Mouse (Mus musculus) brain, embryonic 14.5 days (tissue): ENCODE data around the gene Nsmce3. TPM values are rescaled to one million over a fixed set of nuclear protein-coding genes. Genes with fewer than 3 reads are reported as not detected.

Source experiments
- DNase-seq: peaks from one replicate; pipeline ENCODE4 v3.0.0-alpha.2; 2011; ENCODE audit warnings: low read depth
- CTCF ChIP-seq: fragments of 200-500 bp; IDR thresholded peaks from 2 replicates; pipeline ENCODE4 v1.5.1; 2012; ENCODE audit warnings: inconsistent platforms, mild to moderate bottlenecking, moderate library complexity, borderline replicate concordance; ENCODE audit not compliant: insufficient read depth, insufficient read length; ENCODE audit errors: extremely low read depth
- POLR2A ChIP-seq: fragments of 200-500 bp; IDR thresholded peaks from 2 replicates; pipeline ENCODE4 v1.6.1; 2012; ENCODE audit warnings: mild to moderate bottlenecking, inconsistent platforms, borderline replicate concordance; ENCODE audit not compliant: poor library complexity, insufficient read depth, insufficient read length, severe bottlenecking; ENCODE audit errors: extremely low read depth
- polyA plus RNA-seq: library from polyadenylated mRNA; depleted of rRNA; stranded (reverse); fragments of >200 nt; gene quantifications from 2 replicates; pipeline ENCODE4 v1.2.3, GENCODE M21; 2012

Gene Nsmce3
- polyA plus RNA-seq, 1 experiment: 8.4 TPM

DNA sequence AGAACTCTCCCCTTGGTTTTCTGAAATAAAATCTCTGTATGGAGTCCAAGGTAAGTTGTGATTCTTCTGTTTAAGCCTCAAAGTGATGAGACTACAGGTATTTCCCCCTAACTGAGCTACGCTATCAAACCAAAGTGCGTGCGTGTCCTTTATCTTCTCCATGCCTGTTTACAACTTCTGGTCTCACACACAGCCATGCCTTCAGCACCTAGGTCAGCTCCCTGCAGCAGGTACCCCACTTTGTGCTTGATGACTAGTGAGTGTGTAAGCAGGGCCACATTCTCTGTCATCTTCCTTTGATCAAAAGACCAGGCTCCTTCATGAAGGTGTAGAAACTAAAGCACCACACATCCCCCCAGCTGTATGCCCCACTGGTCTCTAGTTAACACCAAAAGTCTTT is 22.0 kb downstream of the Nsmce3 start:
- TF ChIP-seq POLR2A (no peak), CTCF (no peak)
- DNase-seq: no peak

DNA sequence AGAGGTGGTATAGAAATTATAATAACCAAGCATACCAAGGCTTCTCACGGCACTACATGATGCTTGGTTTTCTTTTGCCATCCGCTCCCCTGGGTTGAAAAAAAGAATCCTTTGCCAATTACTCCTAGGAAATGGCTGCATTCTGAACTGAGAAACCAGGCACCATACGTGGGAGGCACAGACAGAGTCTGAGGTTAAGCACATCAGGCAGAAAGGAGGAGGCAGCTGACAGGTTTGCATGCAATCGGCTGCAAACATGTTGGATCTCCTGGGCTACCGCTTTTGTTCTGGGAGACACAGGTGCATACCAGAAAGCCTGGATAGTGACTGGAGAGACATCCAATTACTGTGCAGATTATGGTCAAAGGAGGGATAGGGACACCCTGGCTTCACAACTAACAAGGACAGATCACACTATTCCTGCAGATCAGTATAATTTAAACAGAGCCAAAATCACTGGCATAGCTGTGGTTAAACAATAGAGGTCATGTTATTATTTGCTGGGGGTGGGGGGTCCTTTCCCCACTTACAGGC is 25.4 kb downstream of the Nsmce3 start:
- no peak for TF ChIP-seq POLR2A
- no peak for TF ChIP-seq CTCF
- DNase-seq: peak; percentile 59

DNA sequence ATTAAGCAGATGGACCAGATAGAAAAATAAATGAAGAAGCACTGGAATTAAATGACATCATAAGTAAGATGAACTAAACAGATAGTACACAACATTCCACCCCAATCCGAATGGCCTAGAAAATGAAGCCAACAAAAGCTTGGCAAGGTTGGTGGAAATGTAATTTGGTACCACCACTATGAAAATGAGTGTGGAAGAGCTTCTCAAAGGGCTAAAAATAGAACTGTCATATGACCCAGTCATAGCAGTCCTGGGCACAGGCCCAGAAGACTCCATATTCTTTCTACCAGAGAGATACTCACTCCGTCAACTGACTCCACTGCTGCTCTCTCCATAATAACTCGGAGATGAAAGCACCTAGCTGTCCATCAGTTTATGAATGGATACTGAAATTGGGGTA is 26.7 kb downstream of the Nsmce3 start:
- TF ChIP-seq CTCF (no peak), POLR2A (no peak)
- peak; percentile 28 for DNase-seq

DNA sequence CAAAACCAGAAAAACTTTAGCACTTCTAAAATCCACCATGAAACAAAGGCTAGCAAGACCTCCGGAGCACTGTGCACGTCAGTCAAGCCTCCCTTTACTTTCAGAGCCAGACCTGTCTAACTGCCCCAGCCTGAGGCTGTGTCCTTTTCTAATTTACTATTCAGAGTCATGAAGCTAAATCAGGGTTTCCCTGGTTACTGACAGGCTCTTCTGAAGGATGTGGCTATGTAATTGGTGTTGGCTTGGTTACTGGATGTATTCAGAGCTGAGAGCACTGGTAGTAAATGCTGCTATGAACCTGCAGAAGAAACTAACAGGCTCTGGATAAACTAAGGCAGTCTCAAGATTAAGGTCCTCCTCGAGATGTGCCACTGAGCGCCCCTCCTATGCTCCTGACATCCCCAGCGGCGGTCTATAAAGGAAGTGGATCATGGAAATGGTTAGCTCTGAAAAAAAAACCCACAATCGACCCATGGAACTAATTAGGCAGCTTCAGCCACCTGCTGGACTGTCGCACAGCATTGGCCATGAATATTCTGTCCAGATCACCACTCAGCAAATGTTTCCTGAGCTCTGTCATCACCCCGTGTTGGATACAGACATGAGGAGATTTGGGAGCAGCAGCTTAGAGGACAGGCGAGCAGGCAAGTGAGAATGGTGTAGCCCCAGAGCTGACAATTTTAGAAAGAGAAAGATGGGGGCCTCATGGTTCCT is 31.7 kb downstream of the Nsmce3 start:
- TF ChIP-seq CTCF (no peak), POLR2A (no peak)
- peak; percentile 82 for DNase-seq

DNA sequence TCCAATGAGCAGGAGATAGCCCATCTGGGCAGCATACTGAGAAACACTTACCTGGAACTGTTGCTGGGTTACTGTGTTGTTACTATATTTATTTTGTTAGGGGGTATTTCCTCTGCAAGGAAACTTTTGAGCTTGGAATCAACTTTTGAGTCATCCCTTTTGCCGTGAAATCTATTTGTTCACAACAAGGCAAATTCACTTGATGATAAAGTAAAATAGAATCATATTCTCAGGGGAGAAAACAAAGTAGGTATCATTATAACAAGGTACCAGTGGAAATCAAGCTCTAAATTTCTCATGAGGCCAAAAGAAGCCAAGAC is 32.3 kb downstream of the Nsmce3 start:
- TF ChIP-seq CTCF (no peak), POLR2A (no peak)
- no peak for DNase-seq

DNA sequence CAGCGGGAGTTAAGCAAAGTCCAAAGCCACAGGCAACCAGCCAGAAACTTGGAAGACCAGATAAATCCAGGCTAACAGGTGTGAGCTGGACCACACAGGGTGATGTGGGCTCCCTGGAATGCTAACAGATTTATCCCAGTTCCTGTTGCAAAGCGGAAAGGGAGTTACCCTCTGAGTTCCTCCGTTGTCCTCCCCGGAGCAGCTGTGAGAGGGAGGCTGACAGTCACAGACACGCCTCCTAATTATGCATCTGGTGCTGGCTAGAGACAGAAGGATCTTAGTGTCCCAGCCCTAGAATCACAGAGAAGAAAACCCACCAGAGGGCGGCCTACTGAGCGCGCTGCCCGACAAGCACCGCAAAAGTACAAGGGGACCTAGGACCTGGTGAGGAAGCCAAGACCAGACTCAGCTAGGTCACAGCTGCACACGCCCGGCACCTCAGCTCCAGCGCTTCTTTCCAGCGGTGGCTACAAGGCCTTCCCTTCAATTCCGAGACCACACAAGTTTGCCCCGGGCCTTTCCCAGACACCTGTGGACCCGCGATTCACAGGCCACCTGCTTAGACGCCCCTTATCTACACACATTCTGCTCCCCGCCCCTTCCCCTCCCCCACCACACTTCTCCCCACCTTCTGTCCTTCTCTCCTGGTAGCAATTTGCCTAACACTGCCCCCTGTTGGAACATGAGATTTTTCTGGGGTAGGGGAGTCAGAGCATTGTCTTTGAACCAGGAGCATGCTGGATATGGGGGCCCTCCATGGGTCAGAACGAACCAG is 32.8 kb downstream of the Nsmce3 start:
- TF ChIP-seq CTCF (peak; percentile 44; the same call in 1 of the 2 replicates), POLR2A (no peak)
- DNase-seq: peak; percentile 88

DNA sequence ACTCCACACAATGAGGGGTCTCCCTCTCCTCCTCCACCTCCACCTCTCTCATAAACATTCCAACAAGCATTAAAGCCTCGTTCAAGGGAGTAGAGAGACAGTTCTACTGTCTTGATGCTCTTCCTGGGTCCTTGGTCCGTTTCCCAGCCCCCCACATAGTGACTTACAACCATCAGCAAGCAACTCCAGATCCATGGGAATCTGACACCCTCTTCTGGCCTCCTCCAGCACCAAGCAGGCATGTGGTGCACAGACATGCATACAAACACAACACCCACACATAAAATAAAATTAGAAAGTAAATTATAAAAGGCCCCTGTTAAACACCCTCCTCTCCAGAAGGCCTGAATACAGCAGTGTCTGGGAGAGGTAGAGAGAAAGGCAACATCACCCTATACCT is 33.5 kb downstream of the Nsmce3 start:
- DNase-seq: no peak
- TF ChIP-seq CTCF (no peak), POLR2A (no peak)

DNA sequence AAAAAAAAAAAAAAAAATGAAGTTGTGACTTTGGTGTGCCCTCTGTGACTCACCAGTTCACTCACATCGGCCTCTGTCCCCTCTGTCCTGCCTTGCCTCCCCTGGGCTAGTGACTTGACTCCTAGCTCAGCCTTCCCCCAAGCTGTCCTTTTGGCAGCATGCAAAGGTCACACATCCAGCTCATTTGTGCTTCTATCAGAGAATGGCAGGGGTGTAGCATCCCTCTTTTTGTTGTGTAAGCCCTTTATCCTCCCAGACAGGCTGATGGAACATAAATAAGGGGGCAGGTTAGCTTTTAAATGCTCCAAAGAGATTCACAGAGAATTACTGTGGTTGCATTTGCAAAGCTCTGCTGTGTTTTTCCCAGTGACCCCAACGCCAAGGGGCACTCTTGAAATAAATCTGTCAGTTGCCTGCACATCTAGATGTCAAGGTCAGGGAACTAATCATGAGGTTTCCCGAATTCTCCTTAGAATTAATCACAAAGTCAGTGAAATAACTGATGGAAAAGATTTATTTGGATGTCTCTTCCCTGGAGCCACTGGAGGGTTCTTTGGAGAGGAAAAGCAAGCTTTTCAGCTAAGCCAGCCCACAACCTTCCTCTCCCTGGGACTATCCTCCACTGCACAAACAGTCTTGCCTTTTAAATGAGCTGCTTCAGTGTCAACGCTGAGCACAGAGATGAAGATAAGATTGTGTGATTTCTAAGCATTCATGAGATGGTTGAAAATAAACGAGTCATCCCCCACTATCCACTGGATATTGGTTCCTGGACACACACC is 42.4 kb downstream of the Nsmce3 start:
- no peak for DNase-seq
- TF ChIP-seq CTCF (no peak), POLR2A (no peak)

DNA sequence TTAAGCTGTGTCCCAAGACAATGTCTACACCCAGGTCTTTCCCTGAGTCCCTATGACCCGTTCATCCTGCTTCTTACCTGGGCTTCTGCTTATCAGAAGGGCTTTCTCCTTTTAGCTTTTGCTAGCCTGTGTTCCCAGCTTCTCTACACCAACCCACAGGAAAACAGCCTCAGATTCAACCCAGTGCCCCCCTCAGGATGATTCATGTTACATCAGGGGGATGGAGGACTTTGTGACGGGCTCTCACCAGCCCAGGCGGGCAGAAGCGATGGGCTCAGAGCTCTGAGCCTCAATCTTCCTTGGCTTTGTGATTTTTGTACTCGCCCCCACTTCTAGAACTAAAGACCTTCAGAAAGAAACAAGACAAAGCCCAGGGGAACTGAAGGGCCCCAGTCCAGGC is 51.7 kb downstream of the Nsmce3 start:
- TF ChIP-seq POLR2A: no peak
- DNase-seq: no peak

DNA sequence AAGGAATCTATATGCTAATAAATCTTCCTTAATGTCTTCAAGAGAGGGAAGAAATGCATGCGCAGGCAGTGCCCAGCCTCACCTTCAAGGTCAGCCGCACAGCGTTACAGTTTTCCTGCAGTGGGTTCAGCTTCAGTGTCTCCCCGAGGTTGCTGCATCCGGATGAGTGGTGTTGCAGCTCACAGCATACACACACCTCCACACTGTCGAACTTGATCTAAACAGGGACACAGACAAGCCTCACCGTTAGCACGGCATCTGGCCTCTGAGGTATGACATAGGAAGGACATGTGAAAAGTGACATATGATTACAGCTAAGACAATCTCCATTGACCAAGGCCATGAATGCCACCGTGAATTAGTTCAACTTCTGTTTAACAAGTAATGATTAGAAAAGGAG is 53.1 kb downstream of the Nsmce3 start:
- TF ChIP-seq CTCF (no peak), POLR2A (no peak)
- no peak for DNase-seq
